Mouse (Mus musculus) cerebellum, adult 2 months (tissue): ENCODE data around the gene Aim2.

ENCODE experiments used
- CTCF ChIP-seq: fragments of 200-500 bp; IDR thresholded peaks from 2 replicates; pipeline ENCODE4 v1.5.1; 2011; ENCODE audit warnings: low read depth, mild to moderate bottlenecking, control low read depth, low read length, moderate library complexity, borderline replicate concordance; ENCODE audit not compliant: insufficient read depth
- POLR2A ChIP-seq: fragments of 200-500 bp; IDR thresholded peaks from 2 replicates; pipeline ENCODE4 v1.6.1; 2011; ENCODE audit warnings: low read length, control low read depth, borderline replicate concordance; ENCODE audit not compliant: insufficient read depth

GRCm38 (mm10) chr1:173332418-173332817 lies 18.3 kb upstream of the Aim2 start:
- TF ChIP-seq CTCF = no peak
- TF ChIP-seq POLR2A = 0 out of 2 replicates have a peak, but pooled peaks have one; percentile 3
